Mouse (Mus musculus) layer of hippocampus, adult 2 months (tissue): ENCODE data around the gene Nfe2. TPM values are rescaled to one million over a fixed set of nuclear protein-coding genes. Genes with fewer than 3 reads are reported as not detected.
"Not testable (repeated sequence)": the region's sequence is repeated elsewhere in the genome, so short reads cannot be mapped to it uniquely, and the experiment has no call there.

Experiments
- DNase-seq, 2 experiments: peaks; one replicate each; pipeline ENCODE4 v3.0.0; 2022; ENCODE audit warnings: low spot score in 2 of 2
- H3K27ac ChIP-seq: fragments of 200-600 bp; 2 replicates; pipeline ENCODE4 v1.8.1; 2022
- H3K4me3 ChIP-seq: fragments of 200-600 bp; 2 replicates; pipeline ENCODE4 v1.8.1; 2022; ENCODE audit warnings: mild to moderate bottlenecking
- CTCF ChIP-seq: fragments of 200-600 bp; conservative IDR thresholded peaks from 2 replicates; pipeline ENCODE4 v1.8.1; 2022; ENCODE audit warnings: antibody characterized with exemption, mild to moderate bottlenecking, moderate library complexity
- total RNA-seq, 2 experiments: library from RNA; stranded (reverse); gene quantifications; 2 replicates each; pipeline ENCODE4 v1.2.3; 2021

The Nfe2 gene
- total RNA-seq, 2 experiments from 2014 or later: not detected

DNA sequence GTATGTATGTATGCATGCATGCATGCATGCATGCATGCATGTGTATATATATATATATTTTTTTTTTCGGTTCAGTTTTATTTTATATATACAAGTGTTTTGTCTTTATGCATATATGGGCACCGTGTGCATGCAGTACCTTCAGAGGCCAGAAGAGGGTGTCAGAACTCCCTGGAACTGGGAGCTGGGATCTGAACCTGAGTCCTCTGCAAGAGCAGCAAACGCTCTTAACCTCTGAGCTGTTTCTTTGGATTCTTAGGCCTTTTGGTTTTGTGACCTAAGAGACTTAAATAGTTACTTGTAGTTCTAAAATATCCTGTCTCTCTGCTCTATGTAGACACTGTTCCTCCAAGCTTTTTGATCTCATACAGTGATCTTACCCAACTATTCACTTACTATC lies 25.9 kb upstream of the Nfe2 start:
- peak; percentile 77 for TF ChIP-seq CTCF
- no peak overlapping the region for H3K4me3 ChIP-seq
- DNase-seq: no peak
- H3K27ac ChIP-seq: no peak overlapping the region

DNA sequence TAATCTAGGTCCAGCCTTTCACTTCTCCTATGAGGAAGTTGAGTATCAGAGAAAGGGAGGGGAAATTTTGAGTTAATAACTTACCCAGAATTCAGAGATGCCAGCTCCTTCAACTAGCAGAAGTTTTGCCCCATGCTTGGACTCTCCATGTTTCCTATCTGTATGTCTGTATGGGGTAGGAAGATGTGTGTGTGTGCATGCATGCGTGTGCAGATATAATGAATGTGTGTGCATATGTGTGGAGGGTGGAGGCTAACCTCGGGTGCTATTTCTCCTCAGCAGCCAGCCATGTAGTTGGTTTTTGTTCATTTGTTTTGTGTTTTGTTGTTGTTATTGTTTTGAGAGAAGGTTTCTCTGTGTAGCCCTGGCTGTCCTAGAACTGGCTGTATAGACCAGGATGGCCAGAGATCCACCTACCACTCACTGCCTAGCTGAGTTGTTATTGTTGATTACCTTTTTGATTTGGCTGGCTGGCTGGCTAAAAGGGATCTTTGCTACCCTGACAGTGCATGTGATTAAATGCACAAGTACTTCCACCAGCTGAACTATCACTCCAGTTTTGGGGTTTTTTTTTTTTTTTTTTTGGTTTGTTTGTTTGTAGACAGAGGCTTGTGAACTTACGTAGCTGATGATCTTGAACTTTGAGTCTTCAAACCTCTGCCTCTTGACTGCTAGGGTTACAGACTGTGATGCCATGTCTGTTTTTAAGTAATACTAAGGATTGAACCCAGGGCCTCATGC lies 23.4 kb upstream of the Nfe2 start:
- Histone ChIP-seq H3K4me3 (no peak overlapping the region), H3K27ac (no peak overlapping the region)
- TF ChIP-seq CTCF: no peak
- no peak for DNase-seq

DNA sequence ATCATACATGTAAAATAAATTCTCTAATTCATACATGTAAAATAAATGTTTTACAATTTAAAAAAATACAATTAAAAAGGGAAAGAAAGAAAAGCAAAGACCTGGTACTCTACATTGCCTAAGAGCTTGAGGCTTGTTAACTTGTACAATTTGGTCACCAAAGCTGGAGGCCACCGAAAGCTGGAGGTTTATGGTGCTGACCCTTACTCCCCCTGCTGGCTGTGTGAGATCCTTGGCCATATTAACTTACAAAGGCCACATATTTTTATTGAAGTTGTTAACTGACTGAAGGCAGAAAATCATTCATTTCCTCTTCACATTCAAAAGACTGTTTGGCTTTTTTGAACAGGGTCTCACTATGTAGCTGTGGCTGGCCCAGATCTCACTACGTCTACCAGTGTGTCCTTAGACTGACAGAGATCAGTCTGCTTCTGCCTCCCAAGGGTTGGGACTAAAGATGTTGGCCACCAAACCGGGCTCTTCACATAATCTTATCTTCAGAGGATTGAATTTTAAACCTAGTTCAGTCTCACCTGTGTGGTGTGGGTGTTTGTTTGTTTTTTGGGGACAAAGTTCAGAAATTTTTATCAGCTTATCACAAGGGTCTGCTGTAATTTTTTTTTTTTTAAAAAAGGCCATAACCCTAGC lies 22.7 kb upstream of the Nfe2 start:
- TF ChIP-seq CTCF: peak; percentile 74
- DNase-seq: no peak
- Histone ChIP-seq H3K27ac (no peak overlapping the region), H3K4me3 (no peak overlapping the region)

DNA sequence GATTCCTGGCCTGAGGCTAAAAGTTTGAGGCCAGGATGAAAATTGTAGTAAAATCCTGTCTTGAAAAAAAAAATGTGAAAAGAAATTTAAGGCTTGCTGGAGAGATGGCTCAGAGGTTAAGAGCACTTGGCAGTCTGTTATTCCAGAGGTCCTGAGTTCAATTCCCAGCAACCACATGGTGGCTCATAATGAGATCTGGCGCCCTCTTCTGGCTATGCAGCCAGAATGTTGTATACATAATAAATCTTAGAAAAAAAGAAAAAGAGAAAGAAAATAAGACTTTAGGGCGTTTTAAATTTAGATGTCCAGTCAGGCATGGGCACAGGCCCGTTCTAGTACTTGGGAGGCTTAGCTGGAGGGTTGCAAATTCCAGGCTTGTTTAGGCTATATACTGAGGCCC lies 21.5 kb upstream of the Nfe2 start:
- TF ChIP-seq CTCF: peak; percentile 77
- no peak overlapping the region for H3K4me3 ChIP-seq
- H3K27ac ChIP-seq: no peak overlapping the region
- no peak for DNase-seq

DNA sequence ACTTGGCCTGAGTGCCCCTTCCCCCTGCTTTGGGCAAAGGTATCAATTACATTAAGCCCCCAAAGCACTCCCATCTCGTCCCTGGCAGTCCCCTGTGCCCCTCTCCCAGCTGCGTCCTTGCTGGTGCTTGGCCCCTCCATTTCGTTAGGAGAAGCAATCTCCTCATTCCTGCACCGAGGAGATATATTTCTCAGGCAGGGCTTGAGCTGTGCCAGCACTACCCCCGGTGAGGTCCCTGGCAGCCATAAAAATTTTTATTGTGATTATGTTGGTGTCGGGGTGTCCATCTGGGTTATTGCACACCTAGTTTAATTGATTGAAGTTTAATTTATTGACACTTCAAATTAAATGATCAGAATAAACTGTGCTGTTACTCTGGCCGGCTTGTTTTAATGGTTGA lies 19.7 kb upstream of the Nfe2 start:
- no peak for TF ChIP-seq CTCF
- Histone ChIP-seq H3K4me3 (no peak overlapping the region), H3K27ac (no peak overlapping the region)
- no peak for DNase-seq

DNA sequence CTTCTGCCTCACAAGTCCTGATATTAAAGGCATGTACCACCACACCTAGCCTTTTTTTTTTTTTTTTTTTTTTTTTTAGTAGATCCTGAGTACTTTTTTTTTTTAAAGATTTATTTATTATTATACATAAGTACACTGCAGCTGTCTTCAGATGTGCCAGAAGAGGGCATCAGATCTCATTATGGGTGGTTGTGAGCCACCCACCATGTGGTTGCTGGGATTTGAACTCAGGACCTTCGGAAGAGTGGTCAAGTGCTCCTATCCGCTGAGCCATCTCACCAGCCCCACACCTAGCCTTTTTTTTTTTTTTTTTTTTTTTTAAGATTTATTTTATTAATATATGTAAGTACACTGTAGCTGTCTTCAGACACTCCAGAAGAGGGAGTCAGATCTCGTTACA lies 17.7 kb upstream of the Nfe2 start:
- H3K4me3 ChIP-seq, DNase-seq, H3K27ac ChIP-seq: not testable (repeated sequence)

DNA sequence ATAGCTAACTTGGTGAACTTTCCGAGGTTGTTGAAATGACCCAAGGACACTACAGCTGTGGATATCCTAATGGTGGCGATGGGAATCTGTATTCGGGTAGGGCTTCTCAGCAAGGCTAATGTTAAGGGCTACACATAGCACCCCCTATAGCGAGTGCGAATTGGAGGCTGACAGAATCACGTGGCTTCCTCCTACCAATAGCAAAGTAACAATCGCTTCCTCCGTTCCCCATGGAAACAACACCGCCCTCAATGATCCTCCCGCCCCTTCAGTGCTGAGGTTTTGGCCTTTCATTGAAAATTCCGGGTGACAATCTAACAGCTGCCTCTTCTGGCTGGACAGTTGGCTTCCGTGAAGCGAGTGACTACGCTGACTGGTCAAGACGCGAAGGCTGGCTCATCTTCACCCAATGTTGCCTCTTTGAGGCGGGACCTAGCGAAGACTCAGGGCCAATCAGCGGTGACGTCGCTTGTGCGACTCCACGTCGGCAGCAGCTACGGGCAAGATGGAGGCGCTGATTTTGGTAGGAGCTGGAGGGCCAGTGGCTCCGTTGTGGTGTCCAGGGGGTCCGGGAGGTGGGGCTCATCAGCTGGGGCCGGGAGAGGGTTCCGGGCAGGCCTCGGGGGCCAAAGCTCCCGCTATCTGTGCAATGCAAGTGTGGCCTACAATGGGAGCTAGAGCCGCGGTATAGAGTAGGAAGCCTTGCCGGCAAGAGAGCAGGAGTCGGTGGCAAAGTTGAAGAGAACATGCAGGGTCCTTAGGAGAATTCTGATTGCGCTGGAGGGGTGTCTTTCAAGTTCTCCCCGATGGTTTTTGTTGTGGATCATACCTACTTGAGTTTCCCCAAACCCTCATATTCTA lies 14.4 kb upstream of the Nfe2 start, which contains the start of gene Copz1:
Gene Copz1, plus strand, starts transcription at position 296 of the 861 bp plus-strand sequence.
- peak; percentile 39 for TF ChIP-seq CTCF
- Histone ChIP-seq H3K4me3 (peak within 1 kb of the TSS; percentile 91), H3K27ac (peak within 1 kb of the TSS; percentile 87)
- peak; percentile 94 to 99 for DNase-seq

DNA sequence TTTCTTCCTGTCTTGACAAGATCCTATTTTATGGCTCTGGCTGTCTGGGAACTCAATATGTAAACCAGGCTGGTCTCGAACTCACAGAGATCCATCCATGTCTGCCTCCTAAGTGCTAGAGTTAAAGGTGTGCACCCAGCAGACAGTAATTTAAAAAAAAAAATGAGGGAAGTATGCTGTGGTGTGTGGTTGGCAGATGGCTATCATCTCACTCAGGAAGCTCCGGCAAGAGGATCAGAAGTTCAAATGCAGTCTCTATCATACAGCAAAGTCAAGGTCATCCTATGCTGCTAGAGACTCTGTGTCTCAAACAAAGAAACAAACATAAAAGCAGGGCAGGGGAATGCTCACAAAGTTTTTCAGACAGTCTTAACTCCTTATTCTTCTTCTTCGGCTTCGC lies 10.7 kb upstream of the Nfe2 start:
- Histone ChIP-seq H3K4me3 (no peak overlapping the region), H3K27ac (no peak overlapping the region)
- DNase-seq: no peak
- TF ChIP-seq CTCF: no peak

DNA sequence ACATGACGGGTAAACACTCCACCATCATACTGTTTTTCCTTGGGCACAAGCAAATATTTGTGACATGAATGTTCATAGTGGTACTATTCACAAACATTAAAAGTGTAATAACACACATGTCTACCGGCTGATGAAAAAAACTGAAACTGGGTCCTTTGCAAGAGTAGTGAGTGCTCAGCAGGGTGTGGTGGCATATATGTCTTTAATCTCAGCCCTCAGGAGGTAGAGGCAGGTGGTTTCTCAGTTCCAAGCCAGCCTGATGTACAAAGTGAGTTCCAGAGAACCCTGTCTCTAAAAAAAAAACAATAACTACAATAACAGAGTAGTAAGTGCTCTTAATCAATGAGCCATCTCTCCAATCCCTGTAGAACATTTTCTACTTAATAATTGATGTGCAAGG lies 6.6 kb upstream of the Nfe2 start:
- TF ChIP-seq CTCF: no peak
- H3K27ac ChIP-seq: no peak overlapping the region
- H3K4me3 ChIP-seq: no peak overlapping the region
- no peak for DNase-seq

DNA sequence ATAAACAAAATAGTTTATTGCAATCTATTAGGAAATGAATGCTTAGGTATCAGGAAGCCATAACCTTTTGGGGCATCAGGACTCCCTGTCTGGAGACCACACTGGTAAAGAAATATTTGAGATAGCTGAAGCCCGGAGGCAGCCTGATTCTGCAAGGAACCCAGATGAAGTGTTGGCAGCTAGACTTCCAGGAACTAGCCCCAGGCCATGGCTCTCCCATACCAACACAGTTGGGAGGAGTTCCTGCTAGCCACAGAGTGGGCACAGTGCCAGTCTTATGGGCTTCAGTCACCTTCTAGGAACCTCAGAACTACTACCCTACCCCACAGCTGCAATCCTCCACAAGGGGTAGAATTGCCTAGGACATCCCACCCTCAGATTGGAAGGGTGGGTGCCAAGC lies 1.8 kb upstream of the Nfe2 start:
- no peak for DNase-seq
- no peak overlapping the region for H3K27ac ChIP-seq
- H3K4me3 ChIP-seq: no peak overlapping the region
- no peak for TF ChIP-seq CTCF

DNA sequence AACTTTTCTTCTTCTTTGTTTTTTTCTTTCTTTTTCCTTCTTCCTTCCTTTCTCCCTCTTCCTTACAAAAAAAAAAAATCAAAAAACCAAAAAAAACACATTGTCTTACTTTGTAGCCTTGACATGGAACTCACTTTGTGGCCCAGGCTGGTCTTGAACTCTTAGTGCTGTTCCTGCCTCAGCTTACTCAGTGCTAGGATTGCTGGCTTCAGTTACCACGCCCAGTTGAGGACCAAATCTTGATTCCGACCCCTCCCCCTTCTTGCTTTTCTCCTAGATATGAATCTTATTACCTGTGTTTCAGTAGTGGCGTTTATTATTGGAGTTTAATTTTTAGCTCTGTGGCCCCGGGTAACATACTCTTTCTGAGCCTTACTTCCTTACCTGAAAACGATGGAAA lies 959 bp upstream of the Nfe2 start:
- no peak for DNase-seq
- H3K4me3 ChIP-seq: no peak overlapping the region
- H3K27ac ChIP-seq: no peak overlapping the region
- no peak for TF ChIP-seq CTCF

DNA sequence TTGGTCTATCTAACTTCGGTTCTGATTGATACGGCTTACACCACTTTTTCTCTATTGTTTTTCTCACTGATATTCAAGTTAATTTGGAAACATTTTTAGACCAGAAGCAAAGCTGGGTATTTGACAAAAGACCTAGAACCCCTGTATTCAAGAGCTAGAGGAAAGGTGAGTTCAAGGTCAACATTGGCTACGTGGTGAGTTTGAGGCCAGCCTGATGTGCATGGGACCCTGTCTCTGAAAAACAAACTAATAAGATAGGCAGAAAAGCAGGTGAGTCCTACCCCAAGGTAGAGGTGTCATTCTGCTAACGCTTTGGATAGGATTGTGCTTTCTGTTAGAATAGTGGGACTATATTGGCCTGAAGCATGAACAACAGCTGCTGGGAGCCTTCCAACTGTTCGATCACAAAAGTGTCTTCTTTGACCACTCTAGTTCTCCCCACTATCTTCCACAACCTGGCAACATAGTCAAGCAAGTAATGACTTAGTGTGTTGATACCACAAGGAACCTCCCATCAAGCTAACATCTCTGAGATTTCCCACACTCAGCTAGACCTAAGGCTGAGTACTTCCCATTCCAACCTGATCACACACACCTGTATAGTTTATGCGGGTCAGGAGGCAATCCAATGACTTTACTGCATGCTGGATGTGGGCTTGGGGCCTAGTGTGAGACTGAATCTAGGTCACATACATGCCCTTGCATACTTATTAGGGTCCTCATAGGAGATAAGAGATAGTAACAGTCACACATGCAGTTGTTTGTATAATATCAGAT lies 1.8 kb downstream of the Nfe2 start:
- Histone ChIP-seq H3K27ac (no peak overlapping the region), H3K4me3 (no peak overlapping the region)
- TF ChIP-seq CTCF: no peak
- DNase-seq: no peak

DNA sequence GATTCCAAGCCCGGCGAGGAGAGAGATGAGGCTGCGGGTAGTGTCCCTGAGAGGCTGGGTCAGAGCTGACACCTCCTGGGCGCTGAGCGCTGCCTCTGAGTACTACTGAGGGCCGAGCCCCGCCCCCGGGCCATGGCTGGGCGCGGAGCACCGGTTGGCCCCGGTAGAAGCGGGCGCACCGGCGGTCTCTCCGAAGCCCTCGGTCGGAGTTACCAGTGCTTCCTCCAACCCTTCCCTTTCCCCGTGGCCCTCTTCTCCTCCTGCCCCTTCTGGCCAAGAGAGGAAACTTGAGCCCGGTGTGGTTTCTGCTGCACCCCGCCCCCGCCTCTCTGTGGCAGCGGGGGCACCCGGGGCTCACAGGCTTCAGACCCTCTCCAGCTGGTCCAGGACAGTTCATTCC lies 3.0 kb downstream of the Nfe2 start:
- peak; percentile 47 for TF ChIP-seq CTCF
- DNase-seq: no peak
- no peak overlapping the region for H3K27ac ChIP-seq
- peak overlapping the region; percentile 43 for H3K4me3 ChIP-seq
